Mouse (Mus musculus) T-helper 1 cell (primary cell): ENCODE results near the gene Olfr1394.
"Not testable (repeated sequence)": the region's sequence is repeated elsewhere in the genome, so short reads cannot be mapped to it uniquely, and the experiment has no call there.

Experiments used
- in situ Hi-C: fragments of 300-600 bp; cut with MboI, MseI; formaldehyde crosslinking; loops from one replicate; pipeline ENCODE4 v1.15.1; 2025; ENCODE audit warnings: high pct_unique_total_duplicates

The Olfr1394 gene

GRCm38 (mm10) chr11:49154077-49154476 lies at the start of gene Olfr1394:
Gene Olfr1394, plus strand, starts transcription at chr11:49154377.
- in situ Hi-C loops: no loop called here

- in situ Hi-C loops: no loop called here
Measured at GRCm38 (mm10) chr11:49105752-49106151, 48.4 kb upstream of the Olfr1394 start.

GRCm38 (mm10) chr11:49107650-49108537 lies 46.3 kb upstream of the Olfr1394 start:
- in situ Hi-C loops: no loop called here

GRCm38 (mm10) chr11:49108833-49109232 lies 45.3 kb upstream of the Olfr1394 start:
- in situ Hi-C loops: no loop called here

GRCm38 (mm10) chr11:49111000-49111399 lies 43.2 kb upstream of the Olfr1394 start:
- in situ Hi-C loops: no loop called here

GRCm38 (mm10) chr11:49112624-49113219 lies 41.5 kb upstream of the Olfr1394 start:
- in situ Hi-C loops: no loop called here

- in situ Hi-C loops: no loop called here
Measured at GRCm38 (mm10) chr11:49114158-49114557, 40.0 kb upstream of the Olfr1394 start.

- in situ Hi-C loops: loop anchor here (5.0 kb wide), 1 partner anchor 148 kb away; no protein-coding TSS in a partner anchor
Measured at GRCm38 (mm10) chr11:49114774-49115173, 39.4 kb upstream of the Olfr1394 start, which contains the start of gene Olfr1396. Gene Olfr1396, minus strand, starts transcription at chr11:49114874.

- in situ Hi-C loops: loop anchor here (5.0 kb wide), 1 partner anchor 143 kb away; no protein-coding TSS in a partner anchor
Measured at GRCm38 (mm10) chr11:49119635-49120034, 34.5 kb upstream of the Olfr1394 start.

- in situ Hi-C loops: no loop called here
Measured at GRCm38 (mm10) chr11:49124169-49124568, 30.0 kb upstream of the Olfr1394 start.

GRCm38 (mm10) chr11:49141974-49142373 lies 12.2 kb upstream of the Olfr1394 start, which contains the start of gene Olfr1395:
Gene Olfr1395, plus strand, starts transcription at chr11:49142274.
- in situ Hi-C loops: loop anchor here (25.0 kb wide), 2 partner anchors 420 to 1520 kb away; partner anchors contain the start of gene Olfr1380

- in situ Hi-C loops: no loop called here
Measured at GRCm38 (mm10) chr11:49156821-49157814, 2.9 kb downstream of the Olfr1394 start.

- in situ Hi-C loops: no loop called here
Measured at GRCm38 (mm10) chr11:49168839-49169611, 14.8 kb downstream of the Olfr1394 start.

GRCm38 (mm10) chr11:49170576-49170975 lies 16.4 kb downstream of the Olfr1394 start:
- in situ Hi-C loops: no loop called here

- in situ Hi-C loops: no loop called here
Measured at GRCm38 (mm10) chr11:49175345-49175744, 21.2 kb downstream of the Olfr1394 start.

GRCm38 (mm10) chr11:49176047-49176779 lies 22.0 kb downstream of the Olfr1394 start:
- in situ Hi-C loops: not testable (repeated sequence)

GRCm38 (mm10) chr11:49183172-49183571 lies 29.0 kb downstream of the Olfr1394 start:
- in situ Hi-C loops: no loop called here

GRCm38 (mm10) chr11:49186452-49186851 lies 32.3 kb downstream of the Olfr1394 start:
- in situ Hi-C loops: no loop called here

GRCm38 (mm10) chr11:49186955-49187488 lies 32.8 kb downstream of the Olfr1394 start, which contains the start of gene Btnl9:
Gene Btnl9, minus strand, starts transcription at chr11:49187159.
- in situ Hi-C loops: no loop called here
